Mouse (Mus musculus) midbrain, postnatal 0 days (tissue): ENCODE measurements at regions not wholly inside any gene's neighbourhood (a gene's known extent, or its start where the extent isn't known, plus 50 kb on each side); places are given as distances from the start of the nearest gene placed in this dataset.
A peak's percentile ranks its signal among the peaks of the same experiment; 100 is the strongest.
"Not testable (repeated sequence)": the region's sequence is repeated elsewhere in the genome, so short reads cannot be mapped to it uniquely, and the experiment has no call there.

ENCODE experiments used
- ATAC-seq: fragments of 200-750 bp; cut with Nextera tagmentation; 2 replicates; pipeline ENCODE4 v1.8.0; 2017; ENCODE audit warnings: moderate number of reproducible peaks, mild to moderate bottlenecking, moderate TSS enrichment, moderate library complexity; ENCODE audit not compliant: low FRiP score
- DNase-seq: peaks from one replicate; pipeline ENCODE4 v3.0.0-alpha.2; 2015; ENCODE audit warnings: low spot score
- H3K27ac ChIP-seq: fragments of 300-500 bp; sonication (generic); 2 replicates; pipeline ENCODE4 v1.5.1; 2014; ENCODE audit warnings: low read depth, mild to moderate bottlenecking, low read length, mixed read lengths
- H3K27me3 ChIP-seq: fragments of 300-500 bp; sonication (generic); 2 replicates; pipeline ENCODE4 v1.6.1; 2014; ENCODE audit warnings: low read length, control low read depth, mixed read lengths; ENCODE audit not compliant: insufficient read depth
- H3K36me3 ChIP-seq: fragments of 300-500 bp; sonication (generic); 2 replicates; pipeline ENCODE4 v1.6.1; 2014; ENCODE audit warnings: low read length, control low read depth, mixed read lengths; ENCODE audit not compliant: insufficient read depth
- H3K4me1 ChIP-seq: fragments of 300-500 bp; sonication (generic); 2 replicates; pipeline ENCODE4 v1.6.1; 2014; ENCODE audit warnings: mild to moderate bottlenecking, control low read depth, antibody characterized with exemption, low read length, mixed read lengths; ENCODE audit not compliant: insufficient read depth
- H3K4me2 ChIP-seq: fragments of 300-500 bp; sonication (generic); 2 replicates; pipeline ENCODE4 v1.6.1; 2014; ENCODE audit warnings: low read depth, mild to moderate bottlenecking, low read length, mixed read lengths; ENCODE audit not compliant: poor library complexity, severe bottlenecking
- H3K4me3 ChIP-seq: fragments of 300-500 bp; sonication (generic); 2 replicates; pipeline ENCODE4 v1.5.1; 2014; ENCODE audit warnings: low read depth, mild to moderate bottlenecking, low read length, moderate library complexity
- H3K9ac ChIP-seq: fragments of 300-500 bp; sonication (generic); replicated peaks from 2 replicates; pipeline ENCODE4 v1.6.1; 2014; ENCODE audit warnings: mild to moderate bottlenecking, low read length, moderate library complexity, mixed read lengths; ENCODE audit not compliant: poor library complexity, severe bottlenecking
- H3K9me3 ChIP-seq: fragments of 300-500 bp; sonication (generic); 2 replicates; pipeline ENCODE4 v1.6.1; 2016; ENCODE audit warnings: low read length, control low read depth
- CTCF ChIP-seq: IDR thresholded peaks from 2 replicates; pipeline ENCODE4 v1.5.1; 2016; ENCODE audit warnings: antibody characterized with exemption, mild to moderate bottlenecking
- WGBS: fragments of 180-500 bp; shearing (Covaris S2); extraction: QIAGEN DNeasy Blood & Tissue Kit; methylation state at CpG from one replicate; pipeline ENCODE4 v1.1.7; 2014; 5-methylcytosine and 5-hydroxymethylcytosine counted together

DNA sequence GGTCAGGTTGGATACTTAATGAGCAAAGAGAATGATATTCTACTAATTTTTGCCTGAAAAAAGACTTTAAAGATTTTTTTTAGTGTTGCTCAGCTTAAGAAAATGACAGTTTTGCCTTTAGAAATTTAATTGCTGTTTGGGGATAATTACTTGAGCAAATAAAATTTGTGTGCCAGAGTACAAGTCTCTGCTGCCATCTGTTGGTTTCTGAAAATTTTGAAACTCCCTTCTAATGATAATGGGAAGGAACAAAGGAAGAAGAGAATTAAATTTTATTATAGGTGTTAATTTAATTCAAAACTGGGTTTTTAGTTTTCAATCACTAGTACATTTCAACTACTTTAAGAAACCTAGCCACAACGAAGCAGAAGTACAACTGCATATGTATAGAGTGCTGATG lies 94.1 kb downstream of the Gm17521 start:
- H3K36me3 ChIP-seq, result no peaks in the 10 kb centered on the region
- H3K27me3 ChIP-seq, result no peaks in the 10 kb centered on the region
- 42% methylated on average over 1 of the region's 1 CpGs for whole genome bisulfite sequencing
- TF ChIP-seq CTCF, result peak; percentile 30
- H3K4me3 ChIP-seq, result no peak overlapping the region
- ATAC-seq, result no peak
- no peak overlapping the region for H3K9ac ChIP-seq
- H3K4me1 ChIP-seq, result no peaks in the 10 kb centered on the region
- no peaks in the 10 kb centered on the region for H3K9me3 ChIP-seq
- no peak overlapping the region for H3K27ac ChIP-seq
- DNase-seq, result peak; percentile 1
- no peak overlapping the region for H3K4me2 ChIP-seq

DNA sequence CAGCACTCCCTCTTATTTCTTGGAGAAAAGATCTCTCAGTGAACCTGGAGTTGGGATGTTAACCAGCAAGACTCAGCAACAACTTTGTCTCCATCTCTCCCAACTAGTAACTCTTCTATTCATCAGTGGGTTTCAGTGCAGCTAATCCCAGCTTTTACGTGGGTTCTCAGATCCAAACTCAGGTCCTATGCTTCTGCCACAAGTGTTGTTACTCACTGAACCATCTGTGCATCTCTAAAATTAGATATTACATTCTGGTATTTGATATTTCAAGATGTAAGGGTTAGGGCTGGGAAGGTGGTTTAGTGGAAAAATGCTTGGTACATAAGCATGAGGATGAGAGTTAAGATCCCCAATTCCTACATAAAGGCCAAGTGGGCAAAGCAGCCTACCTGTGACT lies 136.8 kb downstream of the Gm17521 start:
- 61% methylated on average over 1 of the region's 1 CpGs for WGBS
- no peak overlapping the region for H3K9ac ChIP-seq
- no peaks in the 10 kb centered on the region for H3K9me3 ChIP-seq
- TF ChIP-seq CTCF, result no peak
- no peaks in the 10 kb centered on the region for H3K4me1 ChIP-seq
- no peak overlapping the region for H3K27ac ChIP-seq
- no peaks in the 10 kb centered on the region for H3K36me3 ChIP-seq
- no peak overlapping the region for H3K4me2 ChIP-seq
- DNase-seq (no peak), ATAC-seq (no peak)
- H3K4me3 ChIP-seq, result no peak overlapping the region
- H3K27me3 ChIP-seq, result no peaks in the 10 kb centered on the region

DNA sequence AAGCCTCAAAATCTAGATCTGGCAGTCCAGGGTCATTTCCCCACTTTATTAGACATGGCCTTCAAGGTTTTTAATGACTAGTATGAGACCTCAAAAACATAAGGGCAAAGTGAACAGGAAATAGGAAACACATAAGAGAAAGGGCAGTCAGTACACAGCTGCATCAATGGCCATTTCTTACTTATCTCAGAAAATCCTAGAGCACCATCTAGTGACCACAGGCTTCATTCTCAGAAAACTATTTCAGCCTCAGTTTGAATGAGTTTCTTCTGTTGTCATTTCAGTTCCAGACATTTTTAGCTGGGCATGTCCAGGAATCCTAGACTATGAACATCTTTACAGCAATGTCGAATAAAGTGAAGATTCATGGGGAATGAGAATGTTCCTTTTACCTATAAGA lies 175.0 kb downstream of the Gm17521 start:
- H3K9ac ChIP-seq, result no peak overlapping the region
- ATAC-seq (no peak), DNase-seq (peak; percentile 5)
- H3K36me3 ChIP-seq, result no peaks in the 10 kb centered on the region
- peak; percentile 60 for TF ChIP-seq CTCF
- WGBS, result 58% methylated on average over 1 of the region's 1 CpGs
- no peak overlapping the region for H3K27ac ChIP-seq
- no peaks in the 10 kb centered on the region for H3K27me3 ChIP-seq
- H3K4me3 ChIP-seq, result no peak overlapping the region
- H3K4me1 ChIP-seq, result no peaks in the 10 kb centered on the region
- no peak overlapping the region for H3K4me2 ChIP-seq
- no peaks in the 10 kb centered on the region; the same call in 1 of the 2 replicates for H3K9me3 ChIP-seq

DNA sequence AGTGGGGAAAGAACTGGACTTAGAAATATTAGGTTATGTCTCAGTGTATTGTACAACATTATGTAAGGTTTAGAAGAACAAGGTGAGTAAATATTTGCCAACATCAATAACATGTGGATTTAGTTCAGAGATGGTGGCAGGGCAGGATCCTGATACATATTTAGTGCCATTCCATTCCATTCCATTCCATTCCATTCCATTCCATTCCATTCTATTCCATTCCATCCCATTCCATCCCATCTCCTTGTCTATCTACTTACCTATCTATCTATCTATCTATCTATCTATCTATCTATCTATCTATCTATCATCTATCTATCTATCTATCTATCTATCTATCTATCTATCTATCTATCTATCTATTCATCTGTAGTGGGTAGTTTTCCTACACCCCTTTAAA lies 198.2 kb downstream of the Gm17521 start:
- H3K27me3 ChIP-seq, H3K36me3 ChIP-seq, DNase-seq, ATAC-seq, H3K4me1 ChIP-seq, H3K4me3 ChIP-seq, H3K9ac ChIP-seq, H3K27ac ChIP-seq, H3K9me3 ChIP-seq, H3K4me2 ChIP-seq: not testable (repeated sequence)

DNA sequence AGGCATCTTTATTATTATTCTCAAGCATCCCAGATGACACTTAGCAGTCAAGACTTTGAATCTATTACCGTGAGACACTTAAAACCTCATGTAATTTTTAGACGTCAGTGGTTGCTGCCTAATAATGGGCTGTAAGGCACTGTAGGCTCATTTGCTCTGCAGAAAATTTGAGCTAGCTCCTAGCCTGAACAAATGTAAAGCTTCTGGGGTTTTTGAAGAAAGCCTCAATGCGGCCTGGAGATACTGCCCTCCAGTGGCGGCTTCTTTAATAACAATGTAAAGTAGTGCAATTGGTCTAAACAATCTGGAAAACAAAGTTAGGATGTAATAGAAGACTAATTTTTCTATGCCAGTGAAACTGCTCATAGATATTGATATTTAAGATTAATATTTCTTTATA lies 203.4 kb downstream of the Gm17521 start:
- Histone ChIP-seq H3K4me3 (no peak overlapping the region), H3K9ac (no peak overlapping the region), H3K9me3 (no peaks in the 10 kb centered on the region), H3K27ac (no peak overlapping the region), H3K4me2 (no peak overlapping the region), H3K36me3 (no peaks in the 10 kb centered on the region), H3K4me1 (no peaks in the 10 kb centered on the region), H3K27me3 (no peaks in the 10 kb centered on the region)
- peak; percentile 69 for TF ChIP-seq CTCF
- ATAC-seq, result no peak
- peak; percentile 56 for DNase-seq
- 19% methylated on average over 4 of the region's 4 CpGs for WGBS
